Mouse (Mus musculus) E14TG2a.4 (cell line): ENCODE results near the gene Ppp1r13b.

ENCODE experiments used
- CTCF ChIP-seq: conservative IDR thresholded peaks from 2 replicates; pipeline ENCODE4 v1.5.1; 2014; ENCODE audit warnings: low read length
- NANOG ChIP-seq: IDR thresholded peaks from 2 replicates; pipeline ENCODE4 v1.6.1; 2014; ENCODE audit warnings: borderline replicate concordance, low read length, mixed read lengths

DNA sequence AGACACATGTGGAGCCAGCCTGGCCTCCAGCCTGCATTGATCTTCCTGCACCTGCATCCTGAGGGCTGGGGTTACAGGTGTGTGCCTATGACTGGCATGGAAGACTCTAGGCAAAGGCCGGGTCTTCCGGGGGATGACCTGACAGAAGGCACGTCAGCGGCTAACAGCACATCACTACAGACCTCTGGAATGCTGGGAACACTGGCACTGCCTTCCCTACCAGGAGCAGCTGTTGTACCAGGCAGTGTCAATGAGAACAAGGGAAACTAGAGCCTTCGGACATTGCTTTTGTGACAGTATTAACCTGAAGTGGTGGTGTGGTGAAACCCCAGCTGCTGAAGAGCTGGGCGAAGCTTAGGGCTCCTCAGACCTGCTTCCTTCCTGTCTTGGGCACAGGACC, 99.1 kb downstream of the Ppp1r13b start:
- no peak for TF ChIP-seq CTCF
- TF ChIP-seq NANOG, result no peak
